Mouse (Mus musculus) adrenal gland, postnatal 4 days (tissue): ENCODE results near the gene Myh7. TPM values are rescaled to one million over a fixed set of nuclear protein-coding genes. Genes with fewer than 3 reads are reported as not detected.
A peak's percentile ranks its signal among the peaks of the same experiment; 100 is the strongest.
"Not testable (repeated sequence)": the region's sequence is repeated elsewhere in the genome, so short reads cannot be mapped to it uniquely, and the experiment has no call there.

Experiments used
- DNase-seq, 2 experiments: peaks; one replicate each; pipeline ENCODE4 v3.0.0; 2021 to 2022; ENCODE audit warnings: low spot score in 2 of 2, mixed read lengths in 2 of 2
- long read RNA-seq, 2 experiments: library from polyadenylated mRNA; stranded (forward); transcript quantifications; one replicate each; pipeline ENCODE4 v2.0.0; 2021
- total RNA-seq, 2 experiments: library from RNA; stranded (reverse); gene quantifications; 2 replicates each; pipeline ENCODE4 v1.2.3; 2021

Myh7 gene
- 10 to 100 TPM in 1 of 2 experiments, 1 to 10 TPM in 1; 5.3 to 21.8 TPM for total RNA-seq
- long read RNA-seq, experiment 1, full-length matches to known transcripts = 4 of 7 reads
- long read RNA-seq, experiment 1, partial matches to known transcripts = 2 of 7 reads
- long read RNA-seq, experiment 1, other reads (novel, unspliced or antisense) = 1 of 7 reads
- long read RNA-seq, experiment 2, full-length matches to known transcripts = 5 of 6 reads
- long read RNA-seq, experiment 2, partial matches to known transcripts = 0 of 6 reads
- long read RNA-seq, experiment 2, other reads (novel, unspliced or antisense) = 1 of 6 reads

- DNase-seq = no peak
Observed at GRCm38 (mm10) chr14:54994136-54994868, at the start of gene Myh7. Gene Myh7, minus strand, starts transcription at chr14:54994626.

- DNase-seq = not testable (repeated sequence)
Observed at GRCm38 (mm10) chr14:55043694-55044093, 49.3 kb upstream of the Myh7 start.

GRCm38 (mm10) chr14:55032695-55033225, 38.3 kb upstream of the Myh7 start:
- no peak for DNase-seq

- no peak for DNase-seq
Observed at GRCm38 (mm10) chr14:55029034-55029698, 34.7 kb upstream of the Myh7 start.

- no peak for DNase-seq
Observed at GRCm38 (mm10) chr14:55028333-55028835, 34.0 kb upstream of the Myh7 start.

- no peak for DNase-seq
Observed at GRCm38 (mm10) chr14:55027653-55028052, 33.2 kb upstream of the Myh7 start.

- DNase-seq = no peak
Observed at GRCm38 (mm10) chr14:55027251-55027650, 32.8 kb upstream of the Myh7 start.

GRCm38 (mm10) chr14:55025527-55025926, 31.1 kb upstream of the Myh7 start:
- DNase-seq = no peak

GRCm38 (mm10) chr14:55024236-55024635, 29.8 kb upstream of the Myh7 start:
- peak in 1 of 2 experiments; percentile 32 for DNase-seq

GRCm38 (mm10) chr14:55023011-55023410, 28.6 kb upstream of the Myh7 start:
- DNase-seq = no peak

GRCm38 (mm10) chr14:55020394-55020793, 26.0 kb upstream of the Myh7 start:
- no peak for DNase-seq

- no peak for DNase-seq
Observed at GRCm38 (mm10) chr14:55016876-55017275, 22.4 kb upstream of the Myh7 start.

GRCm38 (mm10) chr14:55015767-55016111, 21.3 kb upstream of the Myh7 start:
- no peak for DNase-seq

GRCm38 (mm10) chr14:55014991-55015766, 20.8 kb upstream of the Myh7 start, which contains the start of gene Ngdn:
Gene Ngdn, plus strand, starts transcription at chr14:55015454.
- DNase-seq = peak; percentile 89 to 93

- DNase-seq = peak in 1 of 2 experiments; percentile 11
Observed at GRCm38 (mm10) chr14:55014591-55014990, 20.2 kb upstream of the Myh7 start.

GRCm38 (mm10) chr14:55011116-55011515, 16.7 kb upstream of the Myh7 start:
- no peak for DNase-seq

GRCm38 (mm10) chr14:55008417-55008816, 14.0 kb upstream of the Myh7 start:
- DNase-seq = no peak

GRCm38 (mm10) chr14:55007120-55007908, 12.9 kb upstream of the Myh7 start:
- DNase-seq = no peak

- no peak for DNase-seq
Observed at GRCm38 (mm10) chr14:55006541-55006940, 12.1 kb upstream of the Myh7 start.

GRCm38 (mm10) chr14:55005967-55006366, 11.5 kb upstream of the Myh7 start:
- DNase-seq = no peak
